Mouse (Mus musculus): Measurements from ENCODE around the gene Esrrb.

- no peak for TF ChIP-seq POLR2A (IDR thresholded peaks at IDR 0.05; ENCODE audit: low read depth, low read length)
- no peak for TF ChIP-seq CTCF (IDR thresholded peaks at IDR 0.05; ENCODE audit: extremely low read depth, insufficient read length, insufficient replicate concordance, low read depth, low read length)
Observed at GRCm38 (mm10) chr12:86553037-86553436, 192.1 kb downstream of the Esrrb start.

Measured in small intestine, adult 2 months (tissue).